Mouse (Mus musculus) CH12.LX (cell line): Measurements from ENCODE around the gene Net1. TPM values are rescaled to one million over a fixed set of nuclear protein-coding genes. Genes with fewer than 3 reads are reported as not detected.

ENCODE experiments used
- DNase-seq: peaks from one replicate; pipeline ENCODE4 v3.0.0-alpha.2; 2013; ENCODE audit errors: extremely low read depth
- H3K27ac ChIP-seq: 2 replicates; pipeline ENCODE4 v1.5.1; 2012; ENCODE audit warnings: low read depth, mild to moderate bottlenecking, control low read depth, moderate library complexity; ENCODE audit not compliant: insufficient read depth
- H3K27me3 ChIP-seq: replicated peaks from 2 replicates; pipeline ENCODE3; 2012; ENCODE audit warnings: inconsistent platforms
- H3K36me3 ChIP-seq, 2 experiments: replicated peaks in 1 of 2; 2 replicates each; pipeline versions ENCODE3 to v1.6.1; 2012; ENCODE audit warnings: inconsistent platforms in 1 of 2, low read length in 1 of 2, mild to moderate bottlenecking in 1 of 2, mixed read lengths in 1 of 2, moderate library complexity in 1 of 2; ENCODE audit not compliant: control insufficient read depth in 1 of 2, insufficient read depth in 1 of 2
- H3K4me1 ChIP-seq, 2 experiments: 2 replicates each; pipeline ENCODE4 v1.6.1; 2012; ENCODE audit warnings: inconsistent platforms in 1 of 2, moderate library complexity in 1 of 2; ENCODE audit not compliant: insufficient read depth in 2 of 2, control insufficient read depth in 1 of 2
- H3K4me2 ChIP-seq: 2 replicates; pipeline ENCODE4 v1.6.1; 2012; ENCODE audit warnings: low read depth, mild to moderate bottlenecking, control low read depth; ENCODE audit not compliant: poor library complexity, insufficient read depth, severe bottlenecking
- H3K4me3 ChIP-seq, 3 experiments: fragments of 150-350 bp in 1 of 3; sonication (generic) in 1 of 3; replicated peaks in 1 of 3; 2 replicates each; pipeline versions ENCODE3 to v1.5.1; 2011 to 2012; ENCODE audit warnings: low read depth in 2 of 3, low read length in 2 of 3, mild to moderate bottlenecking in 2 of 3, moderate library complexity in 2 of 3, control low read depth in 1 of 3, improper control_type of control experiment in 1 of 3, inconsistent platforms in 1 of 3, mixed read lengths in 1 of 3; ENCODE audit not compliant: poor library complexity in 1 of 3
- H3K79me2 ChIP-seq: replicated peaks from 2 replicates; pipeline ENCODE4 v1.6.1; 2012; ENCODE audit warnings: mild to moderate bottlenecking, moderate library complexity; ENCODE audit not compliant: control insufficient read depth, poor library complexity, insufficient read depth, severe bottlenecking; ENCODE audit errors: extremely low read depth
- H3K9ac ChIP-seq: 2 replicates; pipeline ENCODE4 v1.6.1; 2012; ENCODE audit warnings: low read depth, mild to moderate bottlenecking, control low read depth, moderate library complexity; ENCODE audit not compliant: insufficient read depth
- H3K9me3 ChIP-seq: replicated peaks from 2 replicates; pipeline ENCODE3; 2012; ENCODE audit warnings: low read length, inconsistent platforms, mixed read lengths
- CHD2 ChIP-seq: IDR thresholded peaks from 2 replicates; pipeline ENCODE4 v1.6.1; 2011; ENCODE audit warnings: low read length, improper control_type of control experiment
- CTCF ChIP-seq, 2 experiments: IDR thresholded peaks in 1 of 2; conservative IDR thresholded peaks in 1 of 2; 2 replicates each; pipeline ENCODE4 v1.5.1; 2011 to 2012; ENCODE audit warnings: low read depth in 2 of 2, low read length in 2 of 2, improper control_type of control experiment in 1 of 2, inconsistent platforms in 1 of 2, mild to moderate bottlenecking in 1 of 2, moderate library complexity in 1 of 2
- EP300 ChIP-seq: IDR thresholded peaks from 2 replicates; pipeline ENCODE4 v1.6.1; 2011; ENCODE audit warnings: low read length, improper control_type of control experiment
- ETS1 ChIP-seq: conservative IDR thresholded peaks from 2 replicates; pipeline ENCODE4 v1.6.1; 2012; ENCODE audit warnings: low read depth, mild to moderate bottlenecking, inconsistent platforms, low read length, improper control_type of control experiment, moderate library complexity
- GABPA ChIP-seq: IDR thresholded peaks from 2 replicates; pipeline ENCODE4 v1.6.1; 2012; ENCODE audit warnings: low read depth, low read length, improper control_type of control experiment, inconsistent platforms; ENCODE audit not compliant: insufficient replicate concordance
- IRF4 ChIP-seq: IDR thresholded peaks from 2 replicates; pipeline ENCODE4 v1.6.1; 2014; ENCODE audit warnings: low read depth, mild to moderate bottlenecking, inconsistent platforms, low read length, improper control_type of control experiment
- JUND ChIP-seq: conservative IDR thresholded peaks from 2 replicates; pipeline ENCODE4 v1.6.1; 2011; ENCODE audit warnings: low read depth, low read length, improper control_type of control experiment
- MAFK ChIP-seq: IDR thresholded peaks from 2 replicates; pipeline ENCODE4 v1.6.1; 2011; ENCODE audit warnings: low read length, improper control_type of control experiment; ENCODE audit not compliant: insufficient replicate concordance
- MAZ ChIP-seq: IDR thresholded peaks from 2 replicates; pipeline ENCODE4 v1.6.1; 2012; ENCODE audit warnings: low read depth, mild to moderate bottlenecking, inconsistent platforms, low read length, improper control_type of control experiment, moderate library complexity
- PAX5 ChIP-seq: IDR thresholded peaks from 2 replicates; pipeline ENCODE4 v1.6.1; 2012; ENCODE audit warnings: low read length, inconsistent platforms, mixed read lengths
- POLR2AphosphoS2 ChIP-seq: IDR thresholded peaks from 2 replicates; pipeline ENCODE4 v1.6.1; 2011; ENCODE audit warnings: low read depth, low read length, improper control_type of control experiment
- RCOR1 ChIP-seq: conservative IDR thresholded peaks from 2 replicates; pipeline ENCODE4 v1.6.1; 2012; ENCODE audit warnings: low read depth, mild to moderate bottlenecking, inconsistent platforms, low read length, improper control_type of control experiment
- SIN3A ChIP-seq: IDR thresholded peaks from 2 replicates; pipeline ENCODE4 v1.6.1; 2012; ENCODE audit warnings: low read length, improper control_type of control experiment, inconsistent platforms
- TBP ChIP-seq: conservative IDR thresholded peaks from 2 replicates; pipeline ENCODE4 v1.6.1; 2011; ENCODE audit warnings: low read depth, low read length, improper control_type of control experiment
- UBTF ChIP-seq: IDR thresholded peaks from 2 replicates; pipeline ENCODE4 v1.6.1; 2012; ENCODE audit warnings: low read depth, mild to moderate bottlenecking, inconsistent platforms, low read length, improper control_type of control experiment, moderate library complexity
- USF1 ChIP-seq: IDR thresholded peaks from 2 replicates; pipeline ENCODE4 v1.6.1; 2014; ENCODE audit warnings: low read depth, mild to moderate bottlenecking, inconsistent platforms, low read length, improper control_type of control experiment
- ZNF384 ChIP-seq: IDR thresholded peaks from 2 replicates; pipeline ENCODE4 v1.6.1; 2012; ENCODE audit warnings: low read depth, low read length, improper control_type of control experiment, inconsistent platforms
- dilution Hi-C: fragments of 300-500 bp; cut with MboI; formaldehyde crosslinking; loops from 2 replicates; pipeline ENCODE4 v1.14.3; 2020; ENCODE audit warnings: low sequenced_read_pairs; ENCODE audit not compliant: extremely low pct_unique_long_range_greater_than_20kb, extremely low pct_ligation_motif_present
- in situ Hi-C: fragments of 300-500 bp; cut with MboI; formaldehyde crosslinking; loops from 3 replicates; pipeline ENCODE4 v1.14.3; 2019; ENCODE audit warnings: low sequenced_read_pairs, low pct_ligation_motif_present, low pct_unique_long_range_greater_than_20kb, mixed read lengths
- polyA plus RNA-seq: library from polyadenylated mRNA; unstranded; fragments of >175 nt; gene quantifications from 2 replicates; pipeline ENCODE4 v1.2.1, GENCODE M21; 2012; ENCODE audit warnings: low read depth; ENCODE audit not compliant: insufficient read length
- total RNA-seq, 2 experiments: library from RNA; depleted of rRNA; stranded (reverse); fragments of 300-350 nt in 1 of 2; fragments of >200 nt in 1 of 2; gene quantifications; 2 replicates each; pipeline ENCODE4 v1.2.3; 2012 to 2014

The Net1 gene
- total and polyA plus RNA-seq, 3 experiments: 15.7 to 46.4 (median 22.7) TPM

GRCm38 (mm10) chr13:3925632-3926031, 7.6 kb upstream of the Net1 start:
- no peak overlapping the region for H3K9ac ChIP-seq
- no peaks in the 10 kb centered on the region for H3K36me3 ChIP-seq
- TF ChIP-seq ETS1 (no peak), CHD2 (no peak), GABPA (no peak), CTCF (conservative IDR thresholded peaks at IDR 0.05 in 1 of 2, IDR thresholded peaks at IDR 0.05 in 1 of 2; ENCODE audit: low read depth in 2 of 2, low read length in 2 of 2) (no peak), ZNF384 (no peak), USF1 (no peak)
- H3K4me2 ChIP-seq: no peak overlapping the region
- in situ Hi-C loops (no loop called here), dilution Hi-C loops (no loop called here)
- H3K4me1 ChIP-seq: no peaks in the 10 kb centered on the region
- no peaks in the 10 kb centered on the region for H3K79me2 ChIP-seq
- H3K9me3 ChIP-seq: no peaks in the 10 kb centered on the region
- no peak overlapping the region for H3K4me3 ChIP-seq
- no peak for DNase-seq
- no peak overlapping the region for H3K27ac ChIP-seq
- no peaks in the 10 kb centered on the region for H3K27me3 ChIP-seq

GRCm38 (mm10) chr13:3924483-3924882, 6.5 kb upstream of the Net1 start:
- TF ChIP-seq SIN3A: no peak
- no peak for TF ChIP-seq UBTF
- TF ChIP-seq TBP: no peak
- TF ChIP-seq RCOR1: no peak
- TF ChIP-seq EP300: no peak
- no peak for TF ChIP-seq MAFK
- TF ChIP-seq IRF4: no peak
- no peak for TF ChIP-seq PAX5
- no peak for TF ChIP-seq JUND
- no peak for TF ChIP-seq ETS1
- TF ChIP-seq POLR2AphosphoS2: no peak
- TF ChIP-seq MAZ: no peak
- TF ChIP-seq CTCF (conservative IDR thresholded peaks at IDR 0.05 in 1 of 2, IDR thresholded peaks at IDR 0.05 in 1 of 2; ENCODE audit: low read depth in 2 of 2, low read length in 2 of 2): no peak

More at GRCm38 (mm10) chr13:3924483-3924882, 6.5 kb upstream of the Net1 start:
- Histone ChIP-seq H3K9ac (no peak overlapping the region), H3K4me1 (no peaks in the 10 kb centered on the region), H3K4me2 (no peak overlapping the region), H3K79me2 (no peaks in the 10 kb centered on the region), H3K36me3 (no peaks in the 10 kb centered on the region), H3K27ac (no peak overlapping the region), H3K9me3 (no peaks in the 10 kb centered on the region), H3K4me3 (no peak overlapping the region), H3K27me3 (no peaks in the 10 kb centered on the region)
- dilution Hi-C loops: no loop called here
- DNase-seq: no peak
- in situ Hi-C loops: loop anchor here (25.0 kb wide), 1 partner anchor 512 kb away; no protein-coding TSS in a partner anchor
